Mouse (Mus musculus) skeletal muscle tissue, adult 2 months (tissue): ENCODE measurements around the gene Myo5a.

Experiments used
- DNase-seq: peaks from one replicate; pipeline ENCODE4 v3.0.0-alpha.2; 2012; ENCODE audit warnings: low read depth, low spot score

Myo5a gene

GRCm38 (mm10) chr9:75071706-75072192 lies 934 bp downstream of the Myo5a start:
- DNase-seq: no peak

GRCm38 (mm10) chr9:75072361-75072760 lies 1.5 kb downstream of the Myo5a start:
- no peak for DNase-seq

GRCm38 (mm10) chr9:75077191-75077590 lies 6.4 kb downstream of the Myo5a start:
- DNase-seq: peak; percentile 13

- DNase-seq: no peak
Measured at GRCm38 (mm10) chr9:75085242-75085824, 14.5 kb downstream of the Myo5a start.

- DNase-seq: no peak
Measured at GRCm38 (mm10) chr9:75087823-75088222, 17.0 kb downstream of the Myo5a start.

GRCm38 (mm10) chr9:75089285-75089684 lies 18.5 kb downstream of the Myo5a start:
- DNase-seq: no peak

- no peak for DNase-seq
Measured at GRCm38 (mm10) chr9:75092134-75092533, 21.3 kb downstream of the Myo5a start.

GRCm38 (mm10) chr9:75094762-75095161 lies 23.9 kb downstream of the Myo5a start:
- DNase-seq: no peak

- DNase-seq: no peak
Measured at GRCm38 (mm10) chr9:75098937-75099336, 28.1 kb downstream of the Myo5a start.

- no peak for DNase-seq
Measured at GRCm38 (mm10) chr9:75100157-75100781, 29.5 kb downstream of the Myo5a start.

GRCm38 (mm10) chr9:75102131-75102530 lies 31.3 kb downstream of the Myo5a start:
- DNase-seq: no peak

- no peak for DNase-seq
Measured at GRCm38 (mm10) chr9:75116571-75117177, 45.9 kb downstream of the Myo5a start.

GRCm38 (mm10) chr9:75121126-75121525 lies 50.3 kb downstream of the Myo5a start:
- no peak for DNase-seq

- DNase-seq: peak; percentile 37
Measured at GRCm38 (mm10) chr9:75124201-75124721, 53.4 kb downstream of the Myo5a start.

- DNase-seq: no peak
Measured at GRCm38 (mm10) chr9:75130553-75130952, 59.7 kb downstream of the Myo5a start.

- no peak for DNase-seq
Measured at GRCm38 (mm10) chr9:75146911-75147310, 76.1 kb downstream of the Myo5a start.

- peak; percentile 7 for DNase-seq
Measured at GRCm38 (mm10) chr9:75160525-75160924, 89.7 kb downstream of the Myo5a start.

GRCm38 (mm10) chr9:75163650-75164049 lies 92.8 kb downstream of the Myo5a start:
- no peak for DNase-seq

- no peak for DNase-seq
Measured at GRCm38 (mm10) chr9:75171721-75172120, 100.9 kb downstream of the Myo5a start.

- no peak for DNase-seq
Measured at GRCm38 (mm10) chr9:75187646-75188260, 116.9 kb downstream of the Myo5a start.

GRCm38 (mm10) chr9:75193858-75194257 lies 123.0 kb downstream of the Myo5a start:
- DNase-seq: peak; percentile 12

- peak; percentile 26 for DNase-seq
Measured at GRCm38 (mm10) chr9:75196335-75196734, 125.5 kb downstream of the Myo5a start.
